Mouse (Mus musculus) right cerebral cortex, postnatal 4 days (tissue): ENCODE data around the gene Atp4a.
A peak's percentile ranks its signal among the peaks of the same experiment; 100 is the strongest.

Experiments
- DNase-seq: peaks from one replicate; pipeline ENCODE4 v3.0.0-alpha.2; 2022

Atp4a gene

DNA sequence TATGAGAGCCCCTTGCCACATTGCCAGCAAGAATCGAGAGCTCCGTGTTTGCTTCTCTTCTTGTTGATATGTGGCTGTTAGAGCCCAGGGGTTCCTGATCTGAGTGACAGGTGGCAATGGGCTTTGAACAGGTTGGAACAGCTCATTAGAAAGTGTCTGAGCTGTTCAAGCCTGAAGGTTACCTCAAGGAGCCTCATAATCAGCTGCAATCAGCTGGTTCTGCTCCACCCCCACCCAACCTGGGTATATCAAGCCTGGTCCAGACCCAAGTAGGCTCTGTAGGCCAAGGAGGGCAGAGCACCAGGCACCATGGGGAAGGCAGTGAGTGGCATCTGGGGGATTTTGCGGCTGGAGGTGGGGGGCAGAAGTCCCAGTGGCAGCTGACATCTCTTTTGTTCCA, at the start of gene Atp4a:
Atp4a (plus strand) TSS at position 268 of the 400 bp plus-strand sequence.
- no peak for DNase-seq

DNA sequence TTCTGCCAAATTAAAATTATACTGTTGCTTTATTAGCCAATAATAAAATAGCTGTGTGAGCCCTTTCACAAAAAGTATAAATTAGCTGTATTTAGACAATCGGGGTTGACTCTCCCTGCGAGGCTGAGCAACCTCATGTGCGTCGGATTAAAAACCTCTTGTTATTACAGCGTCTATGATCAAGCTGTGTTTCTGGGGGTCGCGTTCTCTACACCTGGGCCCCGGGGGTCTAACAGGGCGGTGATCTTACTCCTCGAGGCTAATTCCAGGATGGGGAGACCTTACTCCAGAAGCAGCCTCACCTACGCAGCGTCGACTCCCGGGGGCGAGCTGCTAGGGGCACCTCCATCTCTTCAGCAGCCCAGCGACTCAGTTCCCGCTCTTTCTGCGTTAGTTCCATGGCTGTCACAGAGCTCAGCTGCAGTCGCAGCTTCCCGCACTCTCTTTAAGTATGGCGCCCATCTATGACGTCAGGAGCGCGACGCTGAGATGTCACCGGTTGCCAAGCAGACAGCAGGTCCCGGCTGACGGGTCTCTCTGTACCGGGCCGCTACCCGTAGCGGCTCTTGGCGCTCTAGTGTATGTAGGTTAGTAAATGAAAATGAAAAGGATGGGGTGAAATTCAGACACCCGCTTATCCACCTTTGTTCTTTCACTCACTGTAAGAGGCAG, 47.3 kb upstream of the Atp4a start, which contains the start of gene Haus5:
Haus5 (minus strand) TSS at position 466 of the 672 bp plus-strand sequence.
- DNase-seq = peak; percentile 91

DNA sequence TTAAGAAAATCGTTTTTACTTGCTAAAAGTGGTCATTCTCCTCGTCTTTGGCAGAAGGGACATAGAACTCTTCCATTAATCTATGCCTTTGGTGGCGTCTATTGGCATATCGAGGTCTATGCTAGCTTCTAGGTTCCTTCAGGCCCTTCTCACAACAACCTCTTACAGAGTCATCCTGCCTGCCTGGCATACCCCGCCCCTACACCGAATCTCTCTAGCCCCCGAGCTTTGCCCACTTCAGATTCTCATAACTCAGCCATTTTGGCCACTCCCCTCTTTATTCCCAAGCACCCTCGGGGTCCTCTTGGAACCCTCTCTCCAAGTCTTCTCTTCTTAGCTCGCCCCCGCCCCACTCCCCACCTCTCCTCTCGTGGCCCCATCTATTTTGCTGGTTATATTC, 46.7 kb upstream of the Atp4a start:
- DNase-seq = peak; percentile 25

DNA sequence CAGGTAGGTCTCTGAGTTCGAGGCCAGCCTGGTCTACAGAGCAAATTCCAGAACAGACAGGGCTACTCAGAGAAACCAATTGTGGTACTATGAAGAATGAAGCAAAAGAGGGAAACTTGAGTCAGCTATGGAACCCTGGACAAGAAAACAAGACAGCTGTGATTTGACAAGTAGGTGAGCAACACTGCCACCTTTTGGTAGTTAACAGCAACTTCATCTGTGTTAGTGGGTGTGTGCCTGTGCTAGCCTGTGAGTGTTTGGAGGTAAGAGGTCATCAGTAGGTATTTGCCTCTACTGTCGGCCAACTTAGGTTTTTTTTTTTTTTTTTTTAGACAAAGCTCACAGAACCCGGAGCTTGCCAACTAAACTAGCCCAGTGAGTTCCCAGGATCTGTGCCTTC, 42.8 kb upstream of the Atp4a start:
- DNase-seq = no peak

DNA sequence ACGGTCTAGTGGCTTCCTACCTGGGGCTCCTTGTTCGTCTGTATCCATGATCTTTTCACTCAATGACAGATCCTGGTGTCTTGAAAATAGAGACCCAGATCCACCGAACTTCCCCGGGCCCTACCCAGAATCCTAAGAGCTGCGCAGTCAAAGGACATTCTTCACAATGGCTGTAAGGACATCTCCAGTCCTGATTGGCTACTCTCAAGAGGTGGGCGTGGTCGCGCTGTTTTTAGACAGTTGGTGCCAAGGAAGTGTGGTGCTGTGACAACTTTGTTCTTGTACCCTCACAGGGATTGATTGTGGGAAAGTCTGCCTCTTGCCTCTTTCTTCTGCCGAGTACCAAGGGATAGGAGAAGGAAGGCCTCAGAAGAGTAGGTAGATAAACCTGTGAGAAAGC, 40.5 kb upstream of the Atp4a start, which contains the start of gene Pmis2:
Pmis2 (minus strand) TSS at position 126 of the 400 bp plus-strand sequence.
- DNase-seq = no peak

DNA sequence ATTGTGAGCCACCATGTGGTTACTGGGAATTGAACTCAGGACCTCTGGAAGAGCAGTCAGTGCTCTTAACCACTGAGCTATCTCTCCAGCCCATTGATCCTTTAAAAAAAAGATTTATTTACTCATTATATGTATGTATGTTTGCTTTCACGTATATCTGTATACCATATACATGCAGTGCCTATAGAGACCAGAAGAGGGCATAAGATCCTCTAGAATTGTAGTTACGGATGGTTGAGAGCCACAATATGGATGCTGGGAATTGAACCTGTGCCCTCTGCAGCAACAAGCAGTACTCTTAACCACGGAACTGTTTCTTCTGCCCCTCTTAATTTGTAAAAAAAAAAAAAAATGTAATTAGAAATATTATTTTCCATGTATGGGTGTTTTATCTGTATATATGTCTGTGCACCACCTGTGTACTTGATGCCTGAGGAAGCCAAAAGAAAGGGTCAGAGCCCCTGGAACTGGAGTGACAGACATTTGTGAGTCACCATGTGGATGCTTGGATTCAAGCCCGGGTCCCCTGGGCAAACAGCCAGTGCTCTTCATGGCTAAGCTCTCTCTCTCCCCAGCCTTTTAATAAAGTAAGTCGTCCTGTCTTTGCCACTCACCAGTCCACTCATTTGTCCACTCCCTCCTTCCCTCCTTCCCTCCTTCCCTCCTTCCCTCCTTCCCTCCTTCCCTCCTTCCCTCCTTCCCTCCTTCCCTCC, 33.6 kb upstream of the Atp4a start:
- DNase-seq = peak; percentile 38

DNA sequence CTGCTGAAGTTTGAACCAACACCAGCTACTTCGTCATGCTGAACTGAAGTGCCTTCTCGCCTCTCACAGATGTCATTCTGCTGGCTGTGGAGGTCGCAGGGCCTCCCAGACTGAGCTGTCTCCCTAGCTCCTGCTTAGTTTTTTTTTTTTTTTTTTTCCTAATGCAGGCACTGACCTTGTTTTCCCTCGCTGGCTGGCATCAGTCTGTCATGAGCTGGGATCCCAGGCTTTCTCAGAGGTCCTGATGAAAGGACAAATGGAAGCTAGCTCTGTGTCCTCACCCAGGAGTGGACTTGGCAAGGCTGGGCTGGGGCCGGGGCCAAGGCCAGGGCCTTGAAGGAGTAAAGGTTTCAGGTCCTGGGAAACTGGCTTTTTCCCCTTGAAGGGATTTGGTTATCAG, 30.1 kb upstream of the Atp4a start:
- DNase-seq = no peak

DNA sequence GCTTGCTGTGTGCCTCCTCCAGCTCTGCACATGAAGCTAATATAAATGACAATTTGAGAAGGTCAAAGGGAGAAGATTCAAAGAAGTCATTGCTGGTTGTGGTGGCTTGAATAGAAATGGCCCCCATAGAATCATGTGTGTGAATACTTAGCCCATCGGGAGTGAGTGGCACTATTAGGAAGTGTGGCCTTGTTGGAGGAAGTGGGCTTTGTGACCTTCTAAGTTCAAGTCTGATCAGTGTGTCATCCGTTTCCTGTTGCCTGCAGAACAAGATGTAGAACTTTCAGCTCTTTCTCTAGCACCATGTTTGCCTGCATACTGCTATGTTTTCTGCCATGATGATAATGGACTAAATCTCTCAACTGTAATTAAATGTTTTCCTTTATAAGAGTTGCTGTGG, 28.6 kb upstream of the Atp4a start:
- DNase-seq = no peak

DNA sequence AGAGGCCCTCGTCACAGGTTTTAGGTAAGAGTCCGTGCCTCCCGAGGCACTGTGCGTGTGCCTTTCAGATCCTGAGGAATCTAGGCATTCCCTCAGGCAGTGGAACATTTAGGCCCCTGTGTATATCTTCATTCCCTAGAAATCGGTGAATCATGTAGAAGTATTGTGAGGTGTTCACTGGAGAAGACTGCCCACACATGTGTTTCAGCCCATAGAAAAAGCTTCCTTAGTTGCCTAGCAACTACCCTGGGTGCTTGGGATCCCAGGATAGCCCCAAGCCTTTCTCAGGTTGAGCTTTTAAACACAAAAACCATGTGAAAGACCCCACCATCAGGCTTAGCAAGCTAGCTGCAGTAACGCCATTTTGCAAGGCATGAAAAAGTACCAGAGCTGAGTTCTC, 23.7 kb upstream of the Atp4a start:
- DNase-seq = no peak

DNA sequence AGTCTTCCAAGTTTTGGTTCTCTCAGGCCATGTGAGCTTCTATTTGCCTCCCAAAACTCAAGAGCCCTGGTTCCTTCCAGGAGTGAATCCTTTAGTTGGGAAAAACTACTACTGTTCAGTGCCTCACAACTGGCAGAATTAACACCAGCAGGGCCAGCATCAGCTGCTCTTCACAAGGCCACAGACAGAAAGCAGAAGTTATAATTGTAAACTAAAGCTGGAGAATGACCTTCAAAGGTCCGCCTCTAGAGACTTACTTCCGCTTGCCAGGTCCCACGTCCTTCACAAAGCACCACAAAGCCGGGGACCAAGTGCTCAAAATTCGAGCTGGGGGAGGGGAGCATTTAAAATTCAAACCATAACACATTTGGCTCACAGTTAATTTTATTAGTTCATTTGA, 13.9 kb upstream of the Atp4a start:
- DNase-seq = no peak

DNA sequence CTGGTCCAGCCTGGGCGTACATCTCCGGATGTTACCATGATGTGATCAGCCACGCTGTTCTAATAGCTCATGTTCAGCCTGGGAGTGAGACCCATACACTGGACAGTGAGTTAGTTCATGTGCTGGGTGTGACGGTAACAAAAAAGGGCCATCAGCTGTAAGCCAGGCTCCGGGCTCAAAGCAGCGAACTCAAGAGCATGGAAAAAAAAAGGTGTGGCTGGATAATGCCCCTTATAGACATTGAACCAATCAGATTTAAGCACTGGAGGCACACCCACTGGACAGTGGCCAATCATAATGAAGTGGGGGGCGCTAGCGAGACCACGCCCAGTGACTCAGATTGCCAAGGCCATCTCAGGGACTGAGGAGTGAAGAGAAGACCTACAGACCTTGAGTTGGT, 13.4 kb upstream of the Atp4a start, which contains the start of gene 2200002J24Rik:
2200002J24Rik (plus strand) TSS at position 338 of the 400 bp plus-strand sequence.
- no peak for DNase-seq

DNA sequence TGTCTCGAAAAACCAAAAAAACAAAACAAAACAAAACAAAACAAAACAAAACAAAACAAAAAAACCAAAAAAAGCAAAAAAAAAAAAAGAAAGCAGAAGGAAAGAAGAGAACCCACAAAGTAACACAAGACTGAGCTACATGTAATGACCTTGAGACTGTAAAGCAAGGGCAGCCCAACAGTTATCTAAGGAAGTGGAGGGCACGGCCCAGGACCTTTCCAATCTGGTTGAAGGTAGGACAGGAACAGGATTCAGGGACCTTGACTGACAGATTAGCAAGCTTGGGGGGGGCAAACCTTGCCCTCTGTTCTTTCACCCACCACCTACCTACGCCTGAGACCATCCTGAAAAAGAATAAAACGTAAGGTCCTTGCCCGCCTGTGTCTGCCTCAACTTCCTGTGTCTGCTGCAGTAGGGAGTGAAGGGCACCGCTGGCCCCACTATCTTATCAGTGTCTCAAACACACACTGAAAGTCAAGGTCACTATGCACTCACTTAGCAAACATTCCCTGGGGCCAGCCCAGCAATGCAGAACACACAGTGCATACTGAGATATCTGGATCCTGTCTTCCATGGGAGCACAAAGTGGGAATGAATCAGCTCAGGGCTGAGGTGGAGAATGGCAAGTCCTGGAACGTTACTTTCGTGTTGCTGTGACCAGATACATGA, 5.7 kb upstream of the Atp4a start:
- no peak for DNase-seq

DNA sequence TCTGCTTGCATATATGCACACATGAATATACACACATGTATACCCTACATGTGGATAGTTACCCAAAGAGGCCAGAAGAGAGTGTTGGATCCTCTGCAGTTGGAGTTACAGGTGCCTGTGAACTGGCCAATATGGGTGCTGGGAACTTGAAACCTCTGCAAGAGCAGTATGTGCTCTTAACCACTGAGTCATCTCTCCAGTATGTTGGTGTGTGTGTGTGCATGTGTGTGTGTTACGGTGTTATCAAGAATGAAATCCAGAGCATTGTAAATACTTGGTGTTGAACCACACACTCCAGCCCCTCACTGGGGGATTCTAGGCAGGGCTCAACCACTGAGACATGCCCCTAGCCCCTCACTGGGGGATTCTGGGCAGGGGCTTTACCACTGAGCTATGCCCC, 4.6 kb upstream of the Atp4a start:
- no peak for DNase-seq

DNA sequence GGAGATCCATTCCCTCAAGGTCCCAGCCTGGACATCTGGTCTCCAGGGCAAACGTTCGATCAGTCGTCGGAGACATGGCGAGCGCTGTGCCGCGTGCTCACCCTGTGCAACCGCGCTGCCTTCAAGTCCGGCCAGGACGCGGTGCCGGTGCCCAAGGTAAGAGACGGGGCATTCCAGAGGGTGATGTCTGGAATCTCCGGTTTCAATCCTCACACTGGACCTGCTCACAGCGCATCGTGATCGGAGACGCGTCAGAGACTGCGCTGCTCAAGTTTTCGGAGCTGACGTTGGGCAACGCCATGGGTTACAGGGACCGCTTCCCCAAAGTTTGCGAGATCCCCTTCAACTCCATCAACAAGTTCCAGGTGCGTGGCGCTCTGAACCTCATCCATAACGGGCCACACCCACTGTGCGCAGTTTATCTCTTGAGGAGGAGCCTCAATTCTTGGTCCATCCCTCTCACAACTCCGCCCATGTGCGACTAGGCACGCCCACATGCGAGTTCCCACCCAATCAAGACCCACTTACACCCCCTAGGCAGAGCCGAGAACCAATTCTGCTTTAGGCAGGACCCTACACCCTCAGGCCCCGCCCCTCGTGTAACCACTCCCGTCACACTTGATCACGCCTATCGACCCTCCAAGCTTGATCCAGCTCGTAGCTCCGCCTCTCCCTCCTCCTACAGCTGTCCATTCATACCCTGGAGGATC, 5.2 kb downstream of the Atp4a start:
- DNase-seq = peak; percentile 67

DNA sequence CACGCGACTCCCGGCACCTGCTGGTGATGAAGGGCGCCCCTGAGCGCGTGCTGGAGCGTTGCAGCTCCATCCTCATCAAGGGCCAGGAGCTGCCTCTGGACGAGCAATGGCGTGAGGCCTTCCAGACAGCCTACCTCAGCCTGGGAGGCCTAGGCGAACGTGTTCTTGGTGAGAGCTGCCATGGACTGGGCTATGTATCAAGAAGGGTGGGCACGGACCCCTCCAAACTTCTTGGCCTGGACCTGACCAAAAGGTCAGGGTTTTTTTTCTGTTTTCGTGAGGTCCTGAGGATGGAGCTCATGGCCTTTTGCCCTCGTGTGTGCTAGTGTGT, 5.7 kb downstream of the Atp4a start:
- no peak for DNase-seq

DNA sequence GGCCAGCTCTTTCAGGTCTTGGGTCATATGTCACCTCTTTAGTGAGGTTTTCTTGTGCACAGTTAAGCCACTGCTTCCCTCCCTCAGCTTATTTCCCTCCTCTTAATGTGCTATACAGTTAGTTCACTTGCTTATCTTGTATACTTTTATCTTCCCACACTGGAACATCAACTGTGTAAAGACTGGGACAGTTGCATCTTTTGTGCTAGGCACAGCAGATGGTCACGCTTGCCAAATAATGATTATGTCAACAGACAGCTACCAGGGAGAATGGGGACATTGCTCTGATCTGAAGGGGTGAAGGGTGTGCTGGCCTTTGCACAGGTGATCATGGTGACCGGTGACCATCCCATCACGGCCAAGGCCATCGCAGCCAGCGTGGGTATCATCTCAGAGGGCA, 7.7 kb downstream of the Atp4a start:
- no peak for DNase-seq

DNA sequence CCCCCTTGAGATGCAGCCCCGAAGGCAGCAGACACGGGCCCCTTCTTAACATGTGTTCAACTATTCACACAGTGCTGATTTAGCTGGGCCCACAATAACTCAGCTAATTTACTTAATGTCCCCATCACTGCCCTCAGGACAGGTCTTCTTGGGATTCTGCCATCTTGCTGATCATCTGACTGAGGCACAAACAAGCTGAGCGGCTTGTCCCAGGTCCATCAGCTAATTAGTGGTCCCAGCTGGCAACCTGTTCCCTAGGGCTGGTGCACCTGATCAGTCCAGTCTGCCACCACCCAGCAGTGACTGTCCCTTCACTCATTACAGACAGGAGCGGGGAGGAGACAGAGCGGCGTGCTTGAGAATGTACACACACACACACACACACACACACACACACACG, 9.3 kb downstream of the Atp4a start:
- no peak for DNase-seq

DNA sequence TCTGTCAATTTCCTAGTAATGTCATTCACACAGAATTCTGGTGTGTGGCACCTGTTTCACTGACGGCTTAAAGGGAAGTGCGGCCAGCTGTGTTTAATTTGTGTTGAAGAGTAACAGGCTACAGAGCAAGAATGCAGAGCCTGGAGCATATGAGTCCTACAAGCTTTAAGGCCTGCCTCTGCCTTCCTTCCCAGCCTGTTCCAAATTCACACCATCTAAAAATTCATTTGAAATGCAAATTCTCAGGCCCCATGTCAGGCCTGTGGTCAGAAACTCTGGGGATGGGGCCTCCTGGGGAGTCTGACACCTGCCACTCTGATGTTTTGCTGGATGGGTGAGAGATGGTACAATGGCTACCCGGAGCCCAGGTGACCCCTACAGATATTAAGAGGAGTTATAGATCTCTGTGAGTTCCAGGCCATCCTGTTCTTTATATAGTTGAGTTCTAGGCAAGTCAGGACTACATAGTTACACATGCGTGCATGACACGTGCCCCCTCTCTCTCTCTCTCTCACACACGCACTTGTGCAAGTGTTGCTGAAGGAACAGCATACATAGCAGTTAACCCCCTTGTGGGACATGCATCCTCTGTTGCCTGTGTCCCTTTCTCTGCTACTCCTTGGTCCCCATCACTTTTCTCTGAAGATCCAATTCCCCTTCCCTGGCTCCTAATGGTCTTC, 11.4 kb downstream of the Atp4a start:
- no peak for DNase-seq

DNA sequence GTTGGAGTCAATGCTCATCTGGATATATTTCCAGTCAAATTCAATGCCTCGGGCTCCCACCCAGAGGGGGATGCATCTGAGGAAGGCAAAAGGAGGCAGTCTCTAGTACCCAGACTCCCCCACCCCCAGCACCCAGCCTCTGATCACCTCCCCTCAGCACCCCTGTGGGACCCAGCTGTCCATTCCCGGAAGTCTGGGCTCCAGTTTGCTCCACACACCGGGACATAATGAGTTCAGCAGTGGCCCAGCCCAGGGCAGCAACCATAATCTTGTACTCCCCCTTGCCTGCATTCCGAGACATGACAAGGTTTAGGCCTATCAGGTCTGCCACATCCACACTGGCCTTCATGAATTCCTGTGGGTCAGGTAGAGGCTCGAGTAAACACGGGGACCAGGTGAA, 16.2 kb downstream of the Atp4a start:
- DNase-seq = no peak

DNA sequence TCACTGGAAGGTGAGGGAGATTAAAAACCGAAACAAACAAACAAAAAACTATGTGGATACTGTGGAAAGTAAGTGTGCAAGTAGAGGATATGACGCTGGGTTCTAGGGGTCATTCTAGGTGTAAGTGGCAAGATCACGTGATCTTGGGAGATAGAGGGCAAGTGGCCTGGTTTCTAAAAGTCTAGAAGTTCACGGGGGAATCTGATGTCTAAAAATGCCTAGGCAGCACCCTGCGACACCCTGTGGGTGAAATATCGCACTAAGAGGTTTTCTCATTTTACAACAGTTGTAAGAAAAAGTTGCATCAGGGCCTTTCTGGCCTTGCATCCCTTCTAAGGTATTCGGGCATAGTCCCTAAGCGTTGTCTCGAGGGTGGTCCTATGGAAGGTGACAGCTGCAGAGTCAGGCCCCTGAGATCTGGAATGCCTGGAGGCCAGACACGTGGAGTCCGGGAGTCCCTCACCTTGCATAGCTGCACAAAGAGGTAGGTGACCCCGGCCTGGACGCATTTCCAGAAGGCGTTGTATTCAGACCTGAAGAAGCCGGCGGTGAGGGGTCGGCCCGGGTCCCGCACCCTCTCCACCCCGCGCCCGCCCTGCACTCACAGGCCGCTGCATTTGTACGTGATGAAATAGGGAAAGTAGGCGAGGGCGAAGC, 16.9 kb downstream of the Atp4a start:
- DNase-seq = no peak

DNA sequence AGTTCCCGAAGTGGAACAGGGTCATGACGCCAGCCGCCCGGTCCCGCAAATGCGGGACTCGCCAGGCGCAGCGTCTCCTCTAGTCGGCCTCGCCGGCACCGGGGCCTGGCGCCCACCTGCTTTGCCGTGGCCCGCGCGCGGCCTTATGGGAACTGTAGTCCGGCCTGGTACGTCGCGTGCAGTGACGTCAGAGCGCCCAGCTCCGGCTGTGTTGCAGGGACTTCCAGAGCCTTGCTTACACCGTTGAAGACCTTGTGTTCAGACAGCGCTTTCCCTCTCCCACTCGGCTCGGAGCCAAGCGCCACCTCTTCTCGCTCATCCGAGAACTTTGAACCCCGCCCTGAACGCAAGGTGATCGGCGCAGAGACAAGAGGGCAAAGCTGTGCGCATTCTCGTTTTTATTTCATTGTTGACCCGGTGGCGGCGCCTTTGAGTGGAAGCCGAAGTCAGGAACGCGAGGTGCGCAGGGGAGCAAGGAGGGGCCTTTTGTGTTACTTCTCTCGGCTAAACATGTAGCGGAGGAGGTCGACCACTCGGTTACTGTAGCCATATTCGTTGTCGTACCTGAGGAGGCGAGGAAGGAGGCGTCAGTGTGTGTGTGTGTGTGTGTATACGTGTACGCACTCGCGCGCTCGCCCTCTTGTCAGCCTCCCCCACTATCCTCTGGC, 17.5 kb downstream of the Atp4a start, which contains the start of gene Tmem147:
Tmem147 (minus strand) TSS at position 145 of the 668 bp plus-strand sequence.
- DNase-seq = peak; percentile 95
